ENCODE assay signal across 8 mouse cellular contexts in genomic region chr15:12113411-12113810, GRCm38 (mm10). TPM values are rescaled to one million over a fixed set of nuclear protein-coding genes. Genes with fewer than 3 reads are reported as not detected.
DNase-seq lines count a peak whose midpoint lies in the region; ATAC-seq and TF ChIP-seq lines count a peak whose summit lies in the region.
"Had no signal": no experiment of that assay in that cellular context is flagged by ENCODE, and none has a peak within 500 bp of the region (broad histone marks: within the 10 kb centered on the region; RNA-seq: fewer than 3 reads in every experiment).

No protein-coding gene starts in this region.

- ATAC-seq in heart, postnatal 0 days (ENCODE audit: insufficient read depth, low read depth) = no peak
- ATAC-seq in lung, embryonic 14.5 days (ENCODE audit: insufficient read depth) = no peak

- DNase-seq in heart, postnatal 0 days (ENCODE audit: low spot score) = no peak
- no peak for DNase-seq in heart, postnatal 36 days
- no peak for DNase-seq in lung, embryonic 14.5 days
- DNase-seq in lung, postnatal 25 days (ENCODE audit: low spot score) = no peak
- peak; percentile 78 for DNase-seq in brain, adult 2 months (ENCODE audit: low read depth, low spot score)
- no peak for DNase-seq in spleen, adult 12 weeks (ENCODE audit: low spot score)

- TF ChIP-seq CTCF in heart, postnatal 0 days (IDR thresholded peaks at IDR 0.05; ENCODE audit: low read depth) = peak; percentile 56
- TF ChIP-seq CTCF in lung, embryonic 14.5 days (IDR thresholded peaks at IDR 0.05; ENCODE audit: low read depth) = peak; percentile 41
- 0 out of 2 replicates have a peak, but pooled peaks have one; percentile 8 for TF ChIP-seq CTCF in E14TG2a.4 (conservative IDR thresholded peaks at IDR 0.05; ENCODE audit: low read length)

- intact Hi-C loops in heart, postnatal 36 days (cut with DNase I) = loop anchor here (10.0 kb wide), 1 partner anchor 719 kb away; the partner anchor contains the start of gene Tars

- H3K27me3 ChIP-seq in heart, postnatal 0 days (ENCODE audit: control insufficient read depth, insufficient read depth, low read length) = no peaks in the 10 kb centered on the region
- no peaks in the 10 kb centered on the region for H3K27me3 ChIP-seq in lung, embryonic 14.5 days (ENCODE audit: insufficient read depth, low read length)
- H3K27me3 ChIP-seq in E14TG2a.4 (ENCODE audit: insufficient read depth, low read length) = no peaks in the 10 kb centered on the region
- H3K27me3 ChIP-seq: liver, embryonic 15.5 days had no signal

- no peak overlapping the region for H3K4me2 ChIP-seq in heart, postnatal 0 days (ENCODE audit: low read depth, low read length)
- H3K4me2 ChIP-seq in lung, embryonic 14.5 days = no peak overlapping the region
- H3K4me2 ChIP-seq: liver, embryonic 15.5 days had no signal

- no peaks in the 10 kb centered on the region for H3K36me3 ChIP-seq in heart, postnatal 0 days (replicated peaks; ENCODE audit: control insufficient read depth, insufficient read depth, low read length)
- H3K36me3 ChIP-seq in lung, embryonic 14.5 days (ENCODE audit: insufficient read depth) = no peaks in the 10 kb centered on the region
- H3K36me3 ChIP-seq in E14TG2a.4 (ENCODE audit: insufficient read depth, low read length) = no peaks in the 10 kb centered on the region
- H3K36me3 ChIP-seq: liver, embryonic 15.5 days had no signal

- no peaks in the 10 kb centered on the region for H3K9me3 ChIP-seq in heart, postnatal 0 days (replicated peaks; ENCODE audit: control insufficient read depth, low read length)
- no peaks in the 10 kb centered on the region for H3K9me3 ChIP-seq in lung, embryonic 14.5 days (ENCODE audit: low read depth, low read length)
- H3K9me3 ChIP-seq in E14TG2a.4 (ENCODE audit: low read length) = peaks cover 4% of the 10 kb centered on the region; the same call in 1 of the 2 replicates
- H3K9me3 ChIP-seq: liver, embryonic 15.5 days had no signal

- H3K4me1 ChIP-seq in heart, postnatal 0 days (ENCODE audit: control insufficient read depth, insufficient read depth) = peaks cover 25% of the 10 kb centered on the region
- 0 out of 2 replicates have a peak, but pooled peaks cover 3% of the 10 kb centered on the region for H3K4me1 ChIP-seq in lung, embryonic 14.5 days (ENCODE audit: insufficient read depth)
- peaks cover 35% of the 10 kb centered on the region for H3K4me1 ChIP-seq in E14TG2a.4 (replicated peaks; ENCODE audit: low read depth, low read length)

- H3K4me3 ChIP-seq in heart, postnatal 0 days (ENCODE audit: low read depth, low read length) = no peak overlapping the region
- H3K4me3 ChIP-seq in lung, embryonic 14.5 days (ENCODE audit: low read depth, low read length) = no peak overlapping the region
- H3K4me3 ChIP-seq in E14TG2a.4 (replicated peaks; ENCODE audit: low read length) = no peak overlapping the region
- H3K4me3 ChIP-seq: liver, embryonic 15.5 days had no signal

- WGBS in heart, postnatal 0 days = 65% methylated on average over 2 of the region's 2 CpGs
- 69% methylated on average over 2 of the region's 2 CpGs for WGBS in lung, embryonic 14.5 days

- no peak overlapping the region for H3K9ac ChIP-seq in heart, postnatal 0 days (replicated peaks; ENCODE audit: low read depth, low read length)
- no peak overlapping the region for H3K9ac ChIP-seq in lung, embryonic 14.5 days
- H3K9ac ChIP-seq: liver, embryonic 15.5 days had no signal

- TF ChIP-seq EP300 in heart, postnatal 0 days (IDR thresholded peaks at IDR 0.05; ENCODE audit: low read depth) = no peak

- no peak overlapping the region for H3K27ac ChIP-seq in heart, postnatal 0 days (ENCODE audit: low read depth)
- H3K27ac ChIP-seq in lung, embryonic 14.5 days (ENCODE audit: low read depth) = no peak overlapping the region
- H3K27ac ChIP-seq: liver, embryonic 15.5 days had no signal

RNA-seq across cellular contexts. Expression of gene Zfr, which starts 4.2 kb away (rescaled TPM):
- 119 and 198 TPM in 2 replicates for total RNA-seq in heart, postnatal 0 days (2014; rRNA removed; ENCODE audit: low replicate concordance)
- polyA plus RNA-seq in heart, postnatal 0 days (2015; fragmentation: Nextera tagmentation; extraction: Ambion mirVana) = 74.3 and 79.9 TPM in 2 replicates
- total RNA-seq in heart, postnatal 36 days (2021) = 10 to 100 TPM; 73.9 to 84.0 TPM
- 148 and 158 TPM in 2 replicates for polyA plus RNA-seq in lung, embryonic 14.5 days (2014; fragmentation: Nextera tagmentation; extraction: Ambion mirVana)
